Mouse (Mus musculus): ENCODE data around the gene Myo7a. TPM values are rescaled to one million over a fixed set of nuclear protein-coding genes. Genes with fewer than 3 reads are reported as not detected.

The Myo7a gene
- 15.1 and 20.2 TPM in 2 replicates for polyA plus RNA-seq (2012; rRNA removed; ENCODE audit: low replicate concordance)

DNA sequence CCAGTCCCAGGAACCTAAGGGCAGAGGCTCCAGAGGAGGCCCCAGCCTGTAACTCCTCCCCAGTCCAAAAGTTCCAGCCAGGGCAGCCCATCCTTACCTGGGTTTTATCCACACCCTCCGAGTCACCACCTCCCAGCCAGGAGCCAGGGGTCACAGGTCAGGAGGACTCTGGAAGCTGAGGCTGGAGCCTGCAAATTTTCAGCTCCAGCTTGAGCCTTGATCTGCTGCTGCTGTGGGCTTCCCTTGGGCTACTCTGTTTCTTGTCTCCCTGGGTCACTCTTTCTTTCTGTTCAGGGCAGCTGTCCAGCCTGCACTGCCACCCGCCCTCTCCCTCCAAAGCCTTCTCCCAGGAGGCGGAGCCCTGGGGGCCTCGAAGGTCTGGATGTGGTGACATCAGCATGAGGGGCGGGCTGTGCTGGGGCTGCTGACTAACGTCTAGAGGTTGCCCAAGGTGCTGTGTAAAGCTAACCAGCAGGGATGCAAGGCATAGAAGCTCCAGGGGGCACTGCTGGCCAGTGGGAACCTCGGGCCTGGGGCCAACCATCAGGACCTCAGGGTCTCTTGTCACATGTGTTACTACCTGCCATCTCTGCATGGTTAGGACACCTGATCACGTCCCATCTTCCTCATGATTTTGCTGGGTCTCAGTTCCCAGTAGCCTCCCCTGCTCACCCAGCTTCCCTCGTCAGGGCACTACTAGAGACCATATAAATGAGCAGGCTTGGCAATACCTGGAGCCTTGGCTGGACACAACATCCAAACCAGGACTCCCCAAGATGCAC, at the start of gene Myo7a:
Gene Myo7a (minus strand): TSS at position 346 of the 782 bp plus-strand sequence.

GRCm38 (mm10) chr7:98145402-98145801, 26.1 kb upstream of the Myo7a start, which contains the start of gene Omp:
Gene Omp (minus strand): TSS chr7:98145502.

Other genes with a start within 250 kb of the Myo7a start
- not detected in 2 replicates for gene Gdpd4, start 199.6 kb downstream of the Myo7a start, polyA plus RNA-seq (2012; rRNA removed; ENCODE audit: low replicate concordance)
- 0.17 and 0.81 TPM in 2 replicates for gene Omp, start 26.0 kb upstream of the Myo7a start, polyA plus RNA-seq (2012; rRNA removed; ENCODE audit: low replicate concordance)
- gene Capn5, start 58.8 kb upstream of the Myo7a start, polyA plus RNA-seq (2012; rRNA removed; ENCODE audit: low replicate concordance) = 7.5 and 29.0 TPM in 2 replicates
- gene B3gnt6, start 80.0 kb upstream of the Myo7a start, polyA plus RNA-seq (2012; rRNA removed; ENCODE audit: low replicate concordance) = 0.14 and 0.36 TPM in 2 replicates
- 3.2 and 7.4 TPM in 2 replicates for gene Acer3, start 201.7 kb upstream of the Myo7a start, polyA plus RNA-seq (2012; rRNA removed; ENCODE audit: low replicate concordance)
- 15.7 and 35.0 TPM in 2 replicates for gene Tsku, start 241.8 kb upstream of the Myo7a start, polyA plus RNA-seq (2012; rRNA removed; ENCODE audit: low replicate concordance)